Mouse (Mus musculus): ENCODE measurements around the gene H2-T3. TPM values are rescaled to one million over a fixed set of nuclear protein-coding genes. Genes with fewer than 3 reads are reported as not detected.
"Not testable (repeated sequence)": the region's sequence is repeated elsewhere in the genome, so short reads cannot be mapped to it uniquely, and the experiment has no call there.

The H2-T3 gene
- total RNA-seq, 2 experiments from 2014 or later, result not detected

DNA sequence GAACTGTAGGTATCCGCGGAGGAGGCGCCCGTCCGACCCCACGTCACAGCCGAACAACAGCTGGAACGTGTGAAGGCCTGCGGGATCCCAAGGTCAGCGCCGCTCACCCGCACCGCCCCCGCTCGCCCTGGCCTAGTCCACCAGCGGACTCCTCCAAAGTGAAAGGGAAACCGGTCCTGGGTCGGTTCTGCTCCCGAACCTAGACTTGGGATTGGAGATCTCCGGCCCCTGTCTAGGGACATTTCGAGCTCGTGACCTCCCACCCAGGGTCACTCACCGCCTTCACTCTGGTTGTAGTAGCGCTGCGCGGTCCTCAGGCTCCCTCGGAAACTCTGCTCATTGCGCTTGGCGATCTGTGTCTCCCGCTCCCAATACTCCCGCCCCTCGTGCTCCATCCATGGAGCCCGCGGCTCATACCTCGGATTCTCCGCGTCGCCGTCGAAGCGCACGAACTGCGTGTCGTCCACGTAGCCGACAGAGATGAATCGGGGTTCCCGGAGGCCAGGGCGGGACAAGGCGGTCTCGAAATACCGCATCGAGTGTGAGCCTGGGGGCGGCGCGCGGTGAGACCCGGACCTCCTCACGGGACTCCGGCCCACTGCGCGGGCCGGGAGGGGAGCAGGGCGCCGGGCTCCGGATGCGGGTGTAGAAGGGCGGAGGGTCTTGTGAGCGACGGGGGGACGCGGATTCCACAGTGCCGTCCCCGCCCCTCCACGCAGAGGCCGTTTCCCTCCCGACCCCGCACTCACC lies 44.8 kb downstream of the H2-T3 start:
- peak; percentile 64 for ATAC-seq (replicated peaks; ENCODE audit: low FRiP score, low TSS enrichment, poor library complexity, severe bottlenecking)

GRCm38 (mm10) chr17:36136299-36136848 lies 53.7 kb downstream of the H2-T3 start:
- not testable (repeated sequence) for ATAC-seq (replicated peaks; ENCODE audit: low FRiP score, low TSS enrichment, poor library complexity, severe bottlenecking)

Other genes with a start within 250 kb of the H2-T3 start
- gene Abcf1, start 220.5 kb downstream of the H2-T3 start, total RNA-seq (2014; fragmentation: Nextera tagmentation), result 132 and 157 TPM in 2 replicates
- 398 and 560 TPM in 2 replicates for gene Abcf1, start 220.5 kb downstream of the H2-T3 start, total RNA-seq (2017)
- gene Gnl1, start 210.4 kb downstream of the H2-T3 start, total RNA-seq (2014; fragmentation: Nextera tagmentation), result 27.1 and 28.2 TPM in 2 replicates
- 13.8 and 16.3 TPM in 2 replicates for gene Gnl1, start 210.4 kb downstream of the H2-T3 start, total RNA-seq (2017)
- 41.0 and 48.3 TPM in 2 replicates for gene Prr3, start 210.1 kb downstream of the H2-T3 start, total RNA-seq (2014; fragmentation: Nextera tagmentation)
- 20.5 and 31.3 TPM in 2 replicates for gene Prr3, start 210.1 kb downstream of the H2-T3 start, total RNA-seq (2017)
- 6.8 and 10.1 TPM in 2 replicates for gene H2-T24, start 169.7 kb downstream of the H2-T3 start, total RNA-seq (2014; fragmentation: Nextera tagmentation)
- 25.5 and 35.1 TPM in 2 replicates for gene H2-T24, start 169.7 kb downstream of the H2-T3 start, total RNA-seq (2017)
- gene H2-T23, start 157.4 kb downstream of the H2-T3 start, total RNA-seq (2014; fragmentation: Nextera tagmentation), result 55.6 and 98.1 TPM in 2 replicates
- 84.5 and 111 TPM in 2 replicates for gene H2-T23, start 157.4 kb downstream of the H2-T3 start, total RNA-seq (2017)
- gene H2-T22, start 147.5 kb downstream of the H2-T3 start, total RNA-seq (2014; fragmentation: Nextera tagmentation), result 17.1 and 25.6 TPM in 2 replicates
- gene H2-T22, start 147.5 kb downstream of the H2-T3 start, total RNA-seq (2017), result 30.1 and 31.5 TPM in 2 replicates
- gene Gm6034, start 147.3 kb downstream of the H2-T3 start, total RNA-seq (2014; fragmentation: Nextera tagmentation), result 0.52 TPM in 1 of 2 replicates, not detected in the other
- gene Gm6034, start 147.3 kb downstream of the H2-T3 start, total RNA-seq (2017), result not detected in 2 replicates
- gene Gm11127, start 131.9 kb downstream of the H2-T3 start, total RNA-seq (2014; fragmentation: Nextera tagmentation), result not detected in 2 replicates
- gene Gm11127, start 131.9 kb downstream of the H2-T3 start, total RNA-seq (2017), result not detected in 2 replicates
- 0.22 and 1.5 TPM in 2 replicates for gene Gm19684, start 68.6 kb downstream of the H2-T3 start, total RNA-seq (2014; fragmentation: Nextera tagmentation)
- gene Gm19684, start 68.6 kb downstream of the H2-T3 start, total RNA-seq (2017), result 0.38 TPM in 1 of 2 replicates, not detected in the other
- gene Gm7030, start 60.9 kb downstream of the H2-T3 start, total RNA-seq (2014; fragmentation: Nextera tagmentation), result not detected in 2 replicates
- not detected in 2 replicates for gene Gm7030, start 60.9 kb downstream of the H2-T3 start, total RNA-seq (2017)
- gene Gm8909, start 21.8 kb downstream of the H2-T3 start, total RNA-seq (2014; fragmentation: Nextera tagmentation), result not detected in 2 replicates
- not detected in 2 replicates for gene Gm8909, start 21.8 kb downstream of the H2-T3 start, total RNA-seq (2017)
- 66.7 and 120 TPM in 2 replicates for gene Rpp21, start 67.8 kb upstream of the H2-T3 start, total RNA-seq (2014; fragmentation: Nextera tagmentation)
- gene Rpp21, start 67.8 kb upstream of the H2-T3 start, total RNA-seq (2017), result 56.9 and 68.9 TPM in 2 replicates
- 21.0 and 29.7 TPM in 2 replicates for gene Trim39, start 82.0 kb upstream of the H2-T3 start, total RNA-seq (2014; fragmentation: Nextera tagmentation)
- gene Trim39, start 82.0 kb upstream of the H2-T3 start, total RNA-seq (2017), result 19.2 and 23.2 TPM in 2 replicates
- gene H2-M10.2, start 96.2 kb upstream of the H2-T3 start, total RNA-seq (2014; fragmentation: Nextera tagmentation), result not detected in 2 replicates
- gene H2-M10.2, start 96.2 kb upstream of the H2-T3 start, total RNA-seq (2017), result not detected in 2 replicates
- gene H2-M10.1, start 135.9 kb upstream of the H2-T3 start, total RNA-seq (2014; fragmentation: Nextera tagmentation), result not detected in 2 replicates
- not detected in 2 replicates for gene H2-M10.1, start 135.9 kb upstream of the H2-T3 start, total RNA-seq (2017)
- not detected in 2 replicates for gene H2-M10.3, start 178.1 kb upstream of the H2-T3 start, total RNA-seq (2014; fragmentation: Nextera tagmentation)
- not detected in 2 replicates for gene H2-M10.3, start 178.1 kb upstream of the H2-T3 start, total RNA-seq (2017)